Mouse (Mus musculus) E14TG2a.4 (cell line): ENCODE results near the gene Micu1.

Experiments used
- CTCF ChIP-seq: conservative IDR thresholded peaks from 2 replicates; pipeline ENCODE4 v1.5.1; 2014; ENCODE audit warnings: low read length
- NANOG ChIP-seq: IDR thresholded peaks from 2 replicates; pipeline ENCODE4 v1.6.1; 2014; ENCODE audit warnings: borderline replicate concordance, low read length, mixed read lengths
- POU5F1 ChIP-seq: IDR thresholded peaks from 2 replicates; pipeline ENCODE4 v1.6.1; 2014; ENCODE audit warnings: low read length, borderline replicate concordance

GRCm38 (mm10) chr10:59820886-59821285 lies 118.6 kb downstream of the Micu1 start:
- TF ChIP-seq CTCF, result no peak
- TF ChIP-seq POU5F1, result no peak
- TF ChIP-seq NANOG, result no peak
